Mouse (Mus musculus) C2C12 (cell line): Measurements from ENCODE around the gene Slc9a3r2. TPM values are rescaled to one million over a fixed set of nuclear protein-coding genes. Genes with fewer than 3 reads are reported as not detected.

Source experiments
- H3K27me3 ChIP-seq: one replicate; pipeline ENCODE4 v1.6.1; 2011; ENCODE audit not compliant: control insufficient read depth, insufficient read depth, insufficient read length
- H3K36me3 ChIP-seq: one replicate; pipeline ENCODE4 v1.6.1; 2011; ENCODE audit not compliant: control insufficient read depth, insufficient read depth
- H3K4me3 ChIP-seq: one replicate; pipeline ENCODE4 v1.5.1; 2011; ENCODE audit warnings: mild to moderate bottlenecking, control low read depth; ENCODE audit not compliant: poor library complexity, insufficient read depth, severe bottlenecking
- H3K79me2 ChIP-seq: one replicate; pipeline ENCODE4 v1.6.1; 2011; ENCODE audit not compliant: control insufficient read depth, insufficient read depth
- H3K79me3 ChIP-seq: one replicate; pipeline ENCODE4 v1.6.1; 2011; ENCODE audit warnings: low read depth, control low read depth
- H3ac ChIP-seq: one replicate; pipeline ENCODE3; 2011; ENCODE audit warnings: low read depth; ENCODE audit not compliant: control insufficient read depth, insufficient read length
- CEBPB ChIP-seq: IDR thresholded peaks from one replicate; pipeline ENCODE4 v1.6.1; 2011; ENCODE audit warnings: low read depth, mild to moderate bottlenecking, control low read depth, moderate library complexity
- CTCF ChIP-seq: IDR thresholded peaks from one replicate; pipeline ENCODE4 v1.5.1; 2011; ENCODE audit not compliant: control insufficient read depth, insufficient read depth, insufficient read length
- FOSL1 ChIP-seq: IDR thresholded peaks from one replicate; pipeline ENCODE4 v1.8.0; 2011; ENCODE audit warnings: mild to moderate bottlenecking, low read length; ENCODE audit not compliant: poor library complexity, insufficient read depth, severe bottlenecking
- MAX ChIP-seq: IDR thresholded peaks from one replicate; pipeline ENCODE4 v1.6.1; 2011; ENCODE audit warnings: mild to moderate bottlenecking, control low read depth
- MYOD1 ChIP-seq: IDR thresholded peaks from one replicate; pipeline ENCODE4 v1.6.1; 2011; ENCODE audit warnings: low read depth; ENCODE audit not compliant: control insufficient read depth, insufficient read length
- MYOG ChIP-seq: IDR thresholded peaks from one replicate; pipeline ENCODE4 v1.6.1; 2011; ENCODE audit not compliant: control insufficient read depth, insufficient read length; ENCODE audit errors: extremely low read depth
- USF1 ChIP-seq: IDR thresholded peaks from one replicate; pipeline ENCODE4 v1.6.1; 2011; ENCODE audit warnings: low read depth, mild to moderate bottlenecking, control low read depth, moderate library complexity
- polyA plus RNA-seq: library from polyadenylated mRNA; unstranded; fragments of >200 nt; fragmentation: generic; extraction: Trizol; gene quantifications from one replicate; pipeline ENCODE4 v1.2.1, GENCODE M21; 2012; ENCODE audit warnings: missing spikeins

Slc9a3r2 gene
- polyA plus RNA-seq, 1 experiment: 10.0 TPM

DNA sequence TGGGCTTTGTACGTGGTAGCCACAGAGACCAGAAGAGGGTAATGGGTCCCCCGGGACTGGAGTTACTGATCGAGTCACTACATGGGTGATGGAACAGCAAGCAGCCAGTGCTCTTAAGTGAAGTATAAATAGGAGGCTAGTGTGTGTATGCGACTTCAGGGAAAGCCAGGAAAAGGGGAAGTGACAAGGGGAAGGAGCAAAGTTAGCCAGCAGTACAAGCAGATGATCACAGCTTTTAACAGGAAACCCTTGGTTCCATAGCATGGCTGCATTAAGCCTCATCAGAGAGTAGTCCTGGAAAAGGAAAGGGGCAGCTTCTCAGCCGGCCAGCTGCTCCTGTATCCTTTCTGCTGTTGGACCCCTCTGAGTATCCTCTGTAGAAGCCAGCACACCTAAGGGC, 42.3 kb upstream of the Slc9a3r2 start:
- H3K79me2 ChIP-seq: peaks cover 16% of the 10 kb centered on the region
- no peaks in the 10 kb centered on the region for H3K27me3 ChIP-seq
- H3K79me3 ChIP-seq: peaks cover 1% of the 10 kb centered on the region
- TF ChIP-seq MAX (no peak), MYOD1 (no peak), CTCF (no peak), FOSL1 (no peak), MYOG (no peak), USF1 (no peak), CEBPB (no peak)
- peaks cover 7% of the 10 kb centered on the region for H3K36me3 ChIP-seq
- H3K4me3 ChIP-seq: no peak overlapping the region
- H3ac ChIP-seq: no peak overlapping the region

DNA sequence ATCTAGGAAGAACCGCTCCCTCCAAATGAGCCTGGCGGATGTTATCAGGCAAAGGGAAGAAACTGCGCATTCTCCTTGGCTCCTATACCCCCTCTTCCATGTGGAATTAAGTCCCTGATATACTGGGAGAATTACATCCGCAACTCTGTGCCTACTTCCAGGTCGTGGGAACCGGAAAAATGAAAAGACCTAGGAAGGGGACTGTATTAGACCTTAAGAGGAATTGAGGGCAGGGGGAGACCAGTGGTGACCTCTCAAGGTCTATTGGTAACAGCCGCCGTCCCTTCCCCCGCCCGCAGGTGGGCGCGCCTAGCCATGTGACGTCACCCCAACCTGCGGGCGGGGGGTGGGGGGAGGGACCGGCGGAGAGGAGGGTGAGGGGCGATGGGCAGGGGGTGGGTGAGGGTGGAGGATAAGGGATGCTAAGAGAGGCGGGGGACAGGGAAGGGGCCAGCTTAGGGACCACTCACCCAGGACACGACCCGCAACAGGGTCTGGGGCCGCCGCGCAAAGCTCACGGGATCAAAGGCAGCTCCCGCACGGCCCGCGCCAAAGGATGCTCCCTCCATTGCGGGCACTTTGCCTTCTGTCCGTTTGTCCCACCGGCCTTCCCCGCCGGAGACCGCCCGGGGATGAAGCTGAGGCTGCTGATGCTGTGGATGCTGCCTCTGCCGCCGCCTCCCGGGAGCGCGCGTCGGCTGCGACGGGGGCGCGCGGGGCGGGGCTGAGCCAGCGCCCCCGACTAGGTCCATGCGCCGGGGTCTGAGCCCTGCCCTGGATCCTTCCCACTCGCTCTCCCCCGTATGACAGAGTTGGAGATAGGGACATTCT, 39.3 kb upstream of the Slc9a3r2 start, which contains the start of gene Syngr3:
TSS of gene Syngr3 (minus strand) at position 705 of the 831 bp plus-strand sequence.
- Histone ChIP-seq H3K36me3 (peaks cover 7% of the 10 kb centered on the region), H3K27me3 (no peaks in the 10 kb centered on the region), H3ac (peak within 1 kb of the TSS; percentile 24), H3K79me2 (peaks cover 3% of the 10 kb centered on the region), H3K4me3 (peak within 1 kb of the TSS; percentile 21), H3K79me3 (peaks cover under 1% of the 10 kb centered on the region)
- TF ChIP-seq MAX: no peak
- TF ChIP-seq MYOG: no peak
- no peak for TF ChIP-seq CEBPB
- no peak for TF ChIP-seq MYOD1
- TF ChIP-seq FOSL1: no peak
- TF ChIP-seq CTCF: no peak

DNA sequence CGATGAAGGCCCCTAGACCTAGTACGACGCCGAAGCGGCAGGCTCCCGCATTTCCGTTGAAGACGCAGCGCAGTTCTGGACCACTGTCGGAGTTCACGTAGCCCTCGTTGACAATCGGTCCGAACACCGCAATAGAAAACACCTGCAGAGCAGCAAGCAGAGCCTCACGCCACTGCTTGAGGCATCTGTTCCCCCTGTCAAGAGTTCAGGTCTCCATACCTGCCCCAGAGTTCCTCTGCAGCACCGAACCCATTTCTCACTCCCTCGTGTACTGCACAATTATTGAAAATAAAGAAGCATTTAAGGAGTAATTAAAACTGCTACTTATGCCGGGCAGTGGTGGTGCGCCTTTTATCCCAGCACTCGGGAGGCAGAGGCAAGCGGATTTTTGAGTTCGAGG, 37.5 kb upstream of the Slc9a3r2 start:
- Histone ChIP-seq H3K79me3 (no peaks in the 10 kb centered on the region), H3K27me3 (no peaks in the 10 kb centered on the region), H3ac (no peak overlapping the region), H3K79me2 (no peaks in the 10 kb centered on the region), H3K36me3 (no peaks in the 10 kb centered on the region), H3K4me3 (no peak overlapping the region)
- TF ChIP-seq CTCF: no peak
- TF ChIP-seq USF1: no peak
- no peak for TF ChIP-seq MYOG
- no peak for TF ChIP-seq MAX
- no peak for TF ChIP-seq CEBPB
- no peak for TF ChIP-seq MYOD1
- no peak for TF ChIP-seq FOSL1

DNA sequence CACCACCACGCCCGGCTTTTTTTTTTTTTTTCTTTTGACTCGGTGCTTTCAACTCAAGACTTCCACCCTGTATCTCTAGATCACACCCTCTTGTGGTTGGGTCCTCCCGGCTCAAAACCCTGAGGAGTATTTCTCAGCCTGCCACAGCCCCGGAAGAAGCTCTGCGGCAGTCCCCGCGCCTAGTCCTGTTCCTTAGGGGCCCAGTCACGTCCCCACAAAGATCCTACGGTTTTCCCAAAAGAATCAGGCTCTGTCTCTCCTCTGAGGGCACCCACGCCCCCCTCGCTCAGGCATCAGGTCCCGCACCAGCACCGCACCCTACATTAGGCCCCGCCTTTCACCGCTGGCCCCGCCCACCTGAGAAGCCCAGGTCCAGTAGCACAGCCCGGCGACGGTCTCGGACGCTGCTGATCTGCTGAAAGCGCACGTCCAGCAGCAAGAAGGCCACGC, 37.0 kb upstream of the Slc9a3r2 start:
- Histone ChIP-seq H3K79me2 (no peaks in the 10 kb centered on the region), H3ac (no peak overlapping the region), H3K36me3 (no peaks in the 10 kb centered on the region), H3K27me3 (no peaks in the 10 kb centered on the region), H3K79me3 (no peaks in the 10 kb centered on the region), H3K4me3 (no peak overlapping the region)
- TF ChIP-seq USF1: no peak
- no peak for TF ChIP-seq MYOD1
- no peak for TF ChIP-seq CEBPB
- TF ChIP-seq MAX: no peak
- no peak for TF ChIP-seq MYOG
- TF ChIP-seq FOSL1: no peak
- no peak for TF ChIP-seq CTCF

DNA sequence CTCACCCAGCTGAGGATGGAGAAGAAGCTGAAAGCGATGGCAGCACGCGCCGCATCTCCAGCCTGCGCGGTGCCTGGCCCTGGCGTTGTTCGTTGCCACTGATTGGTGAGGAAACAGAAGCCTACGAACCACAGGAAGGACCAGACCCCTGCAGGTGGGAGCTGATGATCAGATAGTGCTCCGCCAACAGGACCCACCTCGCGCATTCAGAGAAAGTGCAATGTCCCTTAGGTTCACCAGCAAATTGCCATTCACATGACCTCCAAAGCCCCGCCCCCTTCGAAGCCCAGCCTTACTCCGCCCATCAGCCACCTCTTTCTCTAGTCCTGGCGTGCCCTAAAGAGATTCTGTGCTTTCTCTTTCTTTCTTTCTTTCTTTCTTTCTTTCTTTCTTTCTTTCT, 36.4 kb upstream of the Slc9a3r2 start:
- H3K4me3 ChIP-seq: no peak overlapping the region
- H3K36me3 ChIP-seq: peaks cover 6% of the 10 kb centered on the region
- TF ChIP-seq CTCF (no peak), FOSL1 (no peak), USF1 (no peak), MYOG (no peak), MYOD1 (no peak), MAX (no peak), CEBPB (no peak)
- H3K79me3 ChIP-seq: no peaks in the 10 kb centered on the region
- no peak overlapping the region for H3ac ChIP-seq
- H3K79me2 ChIP-seq: no peaks in the 10 kb centered on the region
- H3K27me3 ChIP-seq: no peaks in the 10 kb centered on the region

DNA sequence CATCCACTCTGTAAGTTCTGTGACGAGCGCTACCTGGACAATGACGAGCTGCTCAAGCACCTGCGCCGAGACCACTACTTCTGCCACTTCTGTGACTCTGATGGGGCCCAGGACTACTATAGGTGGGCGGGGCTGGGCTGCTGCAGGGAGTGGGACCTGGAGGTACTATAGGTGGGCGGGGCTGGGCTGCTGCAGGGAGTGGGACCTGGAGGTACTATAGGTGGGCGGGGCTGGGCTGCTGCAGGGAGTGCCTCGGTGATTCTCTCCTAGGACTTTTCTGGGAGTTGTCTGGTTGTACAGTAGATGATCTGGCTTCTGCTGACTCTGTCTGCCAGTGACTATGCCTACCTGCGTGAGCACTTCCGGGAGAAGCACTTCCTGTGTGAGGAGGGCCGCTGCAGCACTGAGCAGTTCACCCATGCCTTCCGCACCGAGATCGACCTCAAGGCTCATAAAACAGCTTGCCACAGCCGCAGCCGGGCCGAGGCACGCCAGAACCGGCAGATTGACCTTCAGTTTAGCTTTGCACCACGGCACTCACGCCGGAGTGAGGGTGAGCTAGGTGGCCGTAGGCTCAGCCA, 27.5 kb upstream of the Slc9a3r2 start:
- TF ChIP-seq USF1 (no peak), CTCF (no peak), MYOG (no peak), CEBPB (no peak), MAX (no peak), FOSL1 (no peak), MYOD1 (no peak)
- H3K27me3 ChIP-seq: no peaks in the 10 kb centered on the region
- H3K36me3 ChIP-seq: peaks cover 30% of the 10 kb centered on the region
- H3K79me2 ChIP-seq: peaks cover 46% of the 10 kb centered on the region
- no peak overlapping the region for H3K4me3 ChIP-seq
- peaks cover 20% of the 10 kb centered on the region for H3K79me3 ChIP-seq
- H3ac ChIP-seq: no peak overlapping the region
